Mouse (Mus musculus): ENCODE results near the gene Pkp3.

The Pkp3 gene

GRCm38 (mm10) chr7:141057541-141057940, 20.5 kb upstream of the Pkp3 start:
- no peak for DNase-seq (ENCODE audit: low spot score in 2 of 2)

GRCm38 (mm10) chr7:141058601-141059341, 19.2 kb upstream of the Pkp3 start:
- DNase-seq (ENCODE audit: low spot score in 2 of 2) = no peak

- DNase-seq (ENCODE audit: low spot score in 2 of 2) = no peak
Measured at GRCm38 (mm10) chr7:141059929-141060328, 18.1 kb upstream of the Pkp3 start.

- DNase-seq (ENCODE audit: low spot score in 2 of 2) = peak in 1 of 2 experiments; percentile 56
Measured at GRCm38 (mm10) chr7:141060426-141061242, 17.4 kb upstream of the Pkp3 start, which contains the start of gene B4galnt4. Gene B4galnt4, plus strand, starts transcription at chr7:141061104.

GRCm38 (mm10) chr7:141061269-141061692, 16.7 kb upstream of the Pkp3 start:
- DNase-seq (ENCODE audit: low spot score in 2 of 2) = no peak

GRCm38 (mm10) chr7:141062525-141062924, 15.5 kb upstream of the Pkp3 start:
- DNase-seq (ENCODE audit: low spot score in 2 of 2) = no peak

GRCm38 (mm10) chr7:141063353-141063752, 14.7 kb upstream of the Pkp3 start:
- DNase-seq (ENCODE audit: low spot score in 2 of 2) = no peak

DNA sequence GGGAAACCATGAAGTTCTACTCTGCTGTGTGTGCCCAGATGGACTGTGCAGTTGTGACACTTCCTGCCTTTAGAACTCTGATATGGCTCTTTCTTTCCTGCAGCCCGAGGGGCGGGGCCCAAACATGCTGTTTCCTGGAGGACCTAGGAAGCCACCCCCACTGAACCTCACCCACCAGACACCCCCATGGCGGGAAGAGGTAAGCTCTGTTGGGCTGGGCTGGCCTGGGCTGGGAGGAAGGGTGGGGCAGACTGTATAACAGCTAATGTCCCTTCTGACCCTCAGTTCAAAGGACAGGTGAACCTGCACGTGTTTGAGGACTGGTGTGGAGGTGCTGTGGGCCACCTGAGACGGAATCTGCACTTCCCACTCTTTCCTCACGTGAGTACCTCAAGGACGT, 13.8 kb upstream of the Pkp3 start:
- DNase-seq (ENCODE audit: low spot score in 2 of 2) = no peak

- no peak for DNase-seq (ENCODE audit: low spot score in 2 of 2)
Measured at GRCm38 (mm10) chr7:141064576-141064975, 13.4 kb upstream of the Pkp3 start.

- DNase-seq (ENCODE audit: low spot score in 2 of 2) = no peak
Measured at GRCm38 (mm10) chr7:141068351-141068750, 9.7 kb upstream of the Pkp3 start.

- peak in 1 of 2 experiments; percentile 81 for DNase-seq (ENCODE audit: low spot score in 2 of 2)
Measured at GRCm38 (mm10) chr7:141070058-141070862, 7.8 kb upstream of the Pkp3 start.

DNA sequence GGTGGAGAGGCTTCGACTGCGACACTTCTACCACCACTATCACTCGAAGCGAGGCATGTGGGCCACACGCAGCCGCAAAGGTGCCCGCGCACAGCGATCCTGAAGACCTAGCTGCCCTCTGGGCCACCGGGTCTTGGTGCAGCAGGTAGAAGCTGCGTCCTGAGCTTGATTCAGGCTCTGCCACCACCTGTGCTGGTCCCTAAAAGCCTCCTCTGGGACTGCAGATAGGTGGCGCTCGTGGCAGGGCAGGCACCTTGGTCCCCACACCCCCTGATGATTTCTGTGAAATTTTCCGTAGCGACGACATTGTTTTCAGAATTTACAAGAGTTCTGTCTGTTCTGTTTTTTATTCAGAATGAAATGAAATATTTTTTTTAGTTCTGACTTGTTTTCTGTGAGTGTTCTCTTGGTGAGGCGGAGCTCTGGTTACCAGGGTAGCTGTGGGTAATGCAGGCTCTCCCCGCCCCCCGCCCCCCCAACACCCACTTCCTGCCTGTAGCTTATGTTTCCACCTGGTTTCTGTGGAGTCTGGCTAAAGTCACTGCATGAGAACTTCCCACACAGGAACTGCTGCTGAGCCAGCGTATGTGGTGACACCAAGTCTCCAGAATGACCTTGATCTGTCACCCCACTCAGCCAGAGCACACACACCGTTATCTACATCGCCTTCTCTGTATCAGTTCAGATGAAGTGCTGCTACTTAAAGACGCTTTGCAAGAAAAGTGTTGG, 5.8 kb upstream of the Pkp3 start:
- DNase-seq (ENCODE audit: low spot score in 2 of 2) = no peak

- DNase-seq (ENCODE audit: low spot score in 2 of 2) = no peak
Measured at GRCm38 (mm10) chr7:141073782-141074181, 4.2 kb upstream of the Pkp3 start.

- peak in 1 of 2 experiments; percentile 50 for DNase-seq (ENCODE audit: low spot score in 2 of 2)
Measured at GRCm38 (mm10) chr7:141078876-141079275, 858 bp downstream of the Pkp3 start.

DNA sequence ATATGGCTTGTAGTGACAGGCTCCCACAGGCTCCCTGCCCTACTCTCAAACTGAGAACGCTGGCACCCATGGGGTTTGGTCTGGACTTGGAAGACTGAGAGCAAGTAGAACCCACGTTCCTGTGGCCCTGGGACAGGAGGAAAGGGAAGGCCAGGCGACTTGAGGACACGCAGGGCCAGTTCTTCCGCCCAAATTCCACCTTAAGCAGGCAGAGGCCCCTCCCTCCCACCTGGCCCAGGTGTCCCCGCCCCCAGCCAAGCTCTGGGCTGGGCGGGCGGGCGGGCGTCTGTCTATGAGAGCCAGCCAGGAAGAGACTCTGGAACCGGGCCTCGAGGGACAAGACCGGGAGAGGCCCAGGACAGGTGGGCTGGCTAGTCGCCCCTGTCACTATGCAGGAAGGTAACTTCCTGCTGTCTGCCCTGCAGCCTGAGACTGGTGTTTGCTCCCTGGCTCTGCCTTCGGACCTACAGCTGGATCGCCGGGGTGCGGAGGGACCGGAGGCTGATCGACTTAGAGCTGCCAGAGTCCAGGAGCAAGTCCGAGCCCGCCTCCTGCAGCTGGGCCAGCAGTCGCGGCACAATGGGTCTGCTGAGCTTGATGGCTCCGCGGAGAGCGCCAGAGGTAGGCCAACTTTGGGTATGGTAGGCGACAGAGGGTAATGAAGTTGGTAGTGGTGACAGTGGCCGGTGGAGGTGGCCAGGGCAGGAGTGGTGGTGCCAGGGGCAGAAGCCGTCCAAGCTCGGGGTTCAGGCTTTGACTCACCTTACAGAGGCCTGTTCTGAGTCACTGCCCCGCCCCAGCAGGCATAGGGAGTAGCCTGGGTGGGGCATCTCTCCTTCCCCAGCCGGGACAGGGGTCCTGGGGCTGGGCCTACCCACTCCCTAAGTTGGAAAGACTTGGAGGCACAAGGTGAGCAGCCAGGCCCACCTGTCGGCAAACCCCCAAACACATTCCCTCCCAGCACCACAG, 1.7 kb downstream of the Pkp3 start:
- DNase-seq (ENCODE audit: low spot score in 2 of 2) = no peak

DNA sequence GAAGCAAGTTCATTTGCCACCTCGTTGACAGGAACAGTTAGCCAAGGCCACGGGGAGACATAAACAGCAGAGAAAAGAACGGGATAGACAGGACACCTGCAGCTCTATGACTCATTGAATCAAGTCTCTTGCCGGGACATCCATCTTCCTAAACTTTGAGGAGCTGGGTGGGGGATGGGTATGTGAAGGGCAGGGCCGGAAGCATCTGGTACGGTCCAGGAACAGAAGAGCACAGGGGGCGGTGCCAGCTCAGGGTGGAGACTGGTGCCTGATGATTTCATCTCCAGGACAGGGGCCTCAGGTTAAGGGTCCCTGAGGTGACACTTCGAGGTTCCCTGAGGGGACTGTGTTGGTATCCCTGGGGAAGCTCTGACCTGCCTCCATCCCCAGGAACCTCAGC, 9.9 kb downstream of the Pkp3 start:
- DNase-seq (ENCODE audit: low spot score in 2 of 2) = no peak

DNA sequence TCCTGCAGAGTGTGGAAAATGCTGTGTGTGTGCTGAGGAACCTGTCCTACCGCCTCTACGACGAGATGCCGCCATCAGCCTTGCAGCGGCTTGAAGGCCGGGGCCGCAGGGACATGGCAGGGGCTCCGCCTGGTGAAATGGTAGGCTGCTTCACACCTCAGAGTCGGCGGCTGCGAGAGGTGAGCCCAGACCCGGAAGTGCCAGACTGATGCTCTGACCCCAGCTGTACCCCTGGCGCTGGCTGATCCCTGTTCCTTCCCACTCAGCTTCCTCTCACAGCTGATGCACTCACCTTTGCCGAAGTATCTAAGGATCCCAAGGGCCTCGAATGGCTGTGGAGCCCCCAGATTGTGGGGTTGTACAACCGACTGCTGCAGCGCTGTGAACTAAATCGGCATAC, 10.5 kb downstream of the Pkp3 start:
- no peak for DNase-seq (ENCODE audit: low spot score in 2 of 2)

DNA sequence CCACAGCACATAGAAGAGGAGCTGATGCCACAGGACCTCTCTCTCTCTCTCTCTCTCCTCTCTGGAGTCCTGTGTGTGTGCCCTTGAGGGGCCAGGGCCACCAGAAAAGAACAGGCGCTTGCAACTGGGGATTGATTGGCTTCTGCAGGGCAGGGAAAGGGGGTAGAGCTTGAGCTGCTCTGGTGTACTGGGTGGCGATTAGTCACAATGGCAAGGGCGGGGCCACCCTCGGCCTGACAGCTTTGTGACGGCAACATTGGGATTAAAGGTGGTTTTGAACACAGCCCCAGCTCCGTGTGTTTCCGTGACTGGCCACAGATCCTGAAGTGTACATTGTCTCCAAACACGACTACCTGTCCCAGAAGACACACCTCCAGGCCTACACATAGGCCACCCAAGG, 12.2 kb downstream of the Pkp3 start:
- DNase-seq (ENCODE audit: low spot score in 2 of 2) = no peak

GRCm38 (mm10) chr7:141092051-141092735, 14.2 kb downstream of the Pkp3 start:
- peak; percentile 65 to 80 for DNase-seq (ENCODE audit: low spot score in 2 of 2)

GRCm38 (mm10) chr7:141093950-141094349, 15.9 kb downstream of the Pkp3 start:
- no peak for DNase-seq (ENCODE audit: low spot score in 2 of 2)
